Mouse (Mus musculus) midbrain, embryonic 10.5 days (tissue): ENCODE measurements at regions not wholly inside any gene's neighbourhood (a gene's known extent, or its start where the extent isn't known, plus 50 kb on each side); places are given as distances from the start of the nearest gene placed in this dataset.

ENCODE experiments used
- DNase-seq: peaks from one replicate; pipeline ENCODE4 v3.0.0-alpha.2; 2017; ENCODE audit warnings: low spot score
- H3K27ac ChIP-seq: fragments of 300-500 bp; sonication (generic); replicated peaks from 2 replicates; pipeline ENCODE4 v1.5.1; 2016; ENCODE audit warnings: mild to moderate bottlenecking
- H3K27me3 ChIP-seq: fragments of 300-500 bp; sonication (generic); 2 replicates; pipeline ENCODE4 v1.6.1; 2016; ENCODE audit warnings: low read depth, mild to moderate bottlenecking; ENCODE audit not compliant: poor library complexity, severe bottlenecking
- H3K36me3 ChIP-seq: fragments of 300-500 bp; sonication (generic); 2 replicates; pipeline ENCODE4 v1.6.1; 2016; ENCODE audit warnings: mild to moderate bottlenecking, moderate library complexity
- H3K4me1 ChIP-seq: fragments of 300-500 bp; sonication (generic); 2 replicates; pipeline ENCODE4 v1.6.1; 2016
- H3K4me3 ChIP-seq: fragments of 300-500 bp; sonication (generic); 2 replicates; pipeline ENCODE4 v1.5.1; 2016; ENCODE audit warnings: mild to moderate bottlenecking, moderate library complexity
- H3K9me3 ChIP-seq: fragments of 300-500 bp; sonication (generic); replicated peaks from 2 replicates; pipeline ENCODE4 v1.6.1; 2016; ENCODE audit warnings: mild to moderate bottlenecking
- WGBS: fragments of 180-500 bp; shearing (Covaris S2); methylation state at CpG from one replicate; pipeline ENCODE4 v1.1.7; 2016; 5-methylcytosine and 5-hydroxymethylcytosine counted together

GRCm38 (mm10) chr6:104916787-104917186 lies 424.2 kb downstream of the Cntn6 start:
- H3K27ac ChIP-seq = no peak overlapping the region
- H3K27me3 ChIP-seq = no peaks in the 10 kb centered on the region
- no peaks in the 10 kb centered on the region for H3K36me3 ChIP-seq
- no peak overlapping the region for H3K4me3 ChIP-seq
- H3K4me1 ChIP-seq = no peaks in the 10 kb centered on the region
- no peaks in the 10 kb centered on the region for H3K9me3 ChIP-seq
- no peak for DNase-seq

GRCm38 (mm10) chr6:104922577-104922976 lies 430.0 kb downstream of the Cntn6 start:
- DNase-seq = no peak
- 86% methylated on average over 1 of the region's 1 CpGs for WGBS
- Histone ChIP-seq H3K27ac (no peak overlapping the region), H3K4me1 (no peaks in the 10 kb centered on the region), H3K36me3 (no peaks in the 10 kb centered on the region), H3K4me3 (no peak overlapping the region), H3K9me3 (no peaks in the 10 kb centered on the region), H3K27me3 (no peaks in the 10 kb centered on the region)

- no peak for DNase-seq
- Histone ChIP-seq H3K4me3 (no peak overlapping the region), H3K27ac (no peak overlapping the region), H3K9me3 (no peaks in the 10 kb centered on the region), H3K27me3 (no peaks in the 10 kb centered on the region), H3K36me3 (no peaks in the 10 kb centered on the region), H3K4me1 (no peaks in the 10 kb centered on the region)
These were observed 433.5 kb downstream of the Cntn6 start for GRCm38 (mm10) chr6:104926088-104926487.

- Histone ChIP-seq H3K4me1 (no peaks in the 10 kb centered on the region), H3K27me3 (no peaks in the 10 kb centered on the region), H3K27ac (no peak overlapping the region), H3K9me3 (no peaks in the 10 kb centered on the region), H3K4me3 (no peak overlapping the region), H3K36me3 (no peaks in the 10 kb centered on the region)
- DNase-seq = no peak
- WGBS = 77% methylated on average over 5 of the region's 5 CpGs
These were observed 437.7 kb downstream of the Cntn6 start for GRCm38 (mm10) chr6:104930284-104930683.

GRCm38 (mm10) chr6:104932153-104932552 lies 439.6 kb downstream of the Cntn6 start:
- Histone ChIP-seq H3K36me3 (no peaks in the 10 kb centered on the region), H3K27me3 (no peaks in the 10 kb centered on the region), H3K4me1 (no peaks in the 10 kb centered on the region), H3K9me3 (no peaks in the 10 kb centered on the region), H3K27ac (no peak overlapping the region), H3K4me3 (no peak overlapping the region)
- 95% methylated on average over 4 of the region's 4 CpGs for WGBS
- DNase-seq = no peak

GRCm38 (mm10) chr6:104939134-104939533 lies 446.5 kb downstream of the Cntn6 start:
- Histone ChIP-seq H3K27ac (no peak overlapping the region), H3K4me3 (no peak overlapping the region), H3K36me3 (no peaks in the 10 kb centered on the region), H3K27me3 (no peaks in the 10 kb centered on the region), H3K9me3 (no peaks in the 10 kb centered on the region), H3K4me1 (no peaks in the 10 kb centered on the region)
- 85% methylated on average over 1 of the region's 1 CpGs for WGBS
- DNase-seq = no peak

- Histone ChIP-seq H3K4me1 (no peaks in the 10 kb centered on the region), H3K4me3 (no peak overlapping the region), H3K36me3 (no peaks in the 10 kb centered on the region), H3K27me3 (no peaks in the 10 kb centered on the region), H3K9me3 (no peaks in the 10 kb centered on the region), H3K27ac (no peak overlapping the region)
- no peak for DNase-seq
These were observed 481.9 kb downstream of the Cntn6 start for GRCm38 (mm10) chr6:104974517-104974916.

- DNase-seq = no peak
- no peaks in the 10 kb centered on the region for H3K9me3 ChIP-seq
- H3K36me3 ChIP-seq = no peaks in the 10 kb centered on the region
- H3K27me3 ChIP-seq = no peaks in the 10 kb centered on the region
- H3K4me3 ChIP-seq = no peak overlapping the region
- no peak overlapping the region for H3K27ac ChIP-seq
- peaks cover 11% of the 10 kb centered on the region; the same call in 1 of the 2 replicates for H3K4me1 ChIP-seq
- 68% methylated on average over 1 of the region's 1 CpGs for WGBS
These were observed 491.6 kb downstream of the Cntn6 start for GRCm38 (mm10) chr6:104984144-104984543.

GRCm38 (mm10) chr6:104989863-104990262 lies 497.3 kb downstream of the Cntn6 start:
- no peaks in the 10 kb centered on the region for H3K27me3 ChIP-seq
- DNase-seq = no peak
- 83% methylated on average over 4 of the region's 4 CpGs for WGBS
- no peak overlapping the region for H3K4me3 ChIP-seq
- no peaks in the 10 kb centered on the region for H3K9me3 ChIP-seq
- H3K27ac ChIP-seq = no peak overlapping the region
- no peaks in the 10 kb centered on the region for H3K36me3 ChIP-seq
- peaks cover 3% of the 10 kb centered on the region; the same call in 1 of the 2 replicates for H3K4me1 ChIP-seq

- no peaks in the 10 kb centered on the region for H3K9me3 ChIP-seq
- no peak overlapping the region for H3K4me3 ChIP-seq
- no peaks in the 10 kb centered on the region for H3K27me3 ChIP-seq
- WGBS = 82% methylated on average over 2 of the region's 2 CpGs
- H3K4me1 ChIP-seq = no peaks in the 10 kb centered on the region
- H3K27ac ChIP-seq = no peak overlapping the region
- DNase-seq = no peak
- no peaks in the 10 kb centered on the region for H3K36me3 ChIP-seq
These were observed 497.8 kb downstream of the Cntn6 start for GRCm38 (mm10) chr6:104990366-104990765.

GRCm38 (mm10) chr6:104999601-105000000 lies 507.0 kb downstream of the Cntn6 start:
- DNase-seq = no peak
- Histone ChIP-seq H3K4me1 (no peaks in the 10 kb centered on the region), H3K36me3 (no peaks in the 10 kb centered on the region), H3K27me3 (no peaks in the 10 kb centered on the region), H3K27ac (no peak overlapping the region), H3K9me3 (no peaks in the 10 kb centered on the region), H3K4me3 (no peak overlapping the region)
- 91% methylated on average over 1 of the region's 1 CpGs for WGBS

- Histone ChIP-seq H3K27me3 (no peaks in the 10 kb centered on the region), H3K9me3 (no peaks in the 10 kb centered on the region), H3K4me3 (no peak overlapping the region), H3K4me1 (no peaks in the 10 kb centered on the region), H3K27ac (no peak overlapping the region), H3K36me3 (no peaks in the 10 kb centered on the region)
- 81% methylated on average over 4 of the region's 4 CpGs for WGBS
- no peak for DNase-seq
These were observed 528.1 kb downstream of the Cntn6 start for GRCm38 (mm10) chr6:105020672-105021071.

GRCm38 (mm10) chr6:105021174-105021573 lies 528.6 kb downstream of the Cntn6 start:
- H3K36me3 ChIP-seq = no peaks in the 10 kb centered on the region
- H3K4me1 ChIP-seq = no peaks in the 10 kb centered on the region
- 81% methylated on average over 4 of the region's 4 CpGs for WGBS
- H3K27ac ChIP-seq = no peak overlapping the region
- no peak for DNase-seq
- no peak overlapping the region for H3K4me3 ChIP-seq
- no peaks in the 10 kb centered on the region for H3K27me3 ChIP-seq
- no peaks in the 10 kb centered on the region for H3K9me3 ChIP-seq

- H3K4me3 ChIP-seq = no peak overlapping the region
- no peaks in the 10 kb centered on the region for H3K36me3 ChIP-seq
- no peaks in the 10 kb centered on the region for H3K27me3 ChIP-seq
- H3K9me3 ChIP-seq = no peaks in the 10 kb centered on the region
- WGBS = 86% methylated on average over 2 of the region's 2 CpGs
- DNase-seq = no peak
- H3K27ac ChIP-seq = no peak overlapping the region
- no peaks in the 10 kb centered on the region for H3K4me1 ChIP-seq
These were observed 573.6 kb downstream of the Cntn6 start for GRCm38 (mm10) chr6:105066146-105066545.
